Mouse (Mus musculus) limb, embryonic 14.5 days (tissue): ENCODE measurements around the gene Snrnp35. TPM values are rescaled to one million over a fixed set of nuclear protein-coding genes. Genes with fewer than 3 reads are reported as not detected.
A peak's percentile ranks its signal among the peaks of the same experiment; 100 is the strongest.

Source experiments
- ATAC-seq: fragments of 200-750 bp; cut with Nextera tagmentation; 2 replicates; pipeline ENCODE4 v1.8.0; 2017; ENCODE audit warnings: low read depth, moderate number of reproducible peaks, moderate TSS enrichment; ENCODE audit not compliant: low FRiP score
- DNase-seq: peaks from one replicate; pipeline ENCODE4 v3.0.0-alpha.2; 2015; ENCODE audit warnings: low spot score
- H3K27ac ChIP-seq: fragments of 300-500 bp; sonication (generic); replicated peaks from 2 replicates; pipeline ENCODE4 v1.5.1; 2014; ENCODE audit warnings: low read depth, mild to moderate bottlenecking, low read length, moderate library complexity, mixed read lengths
- H3K27me3 ChIP-seq: fragments of 300-500 bp; sonication (generic); 2 replicates; pipeline ENCODE4 v1.6.1; 2014; ENCODE audit warnings: low read length, mixed read lengths; ENCODE audit not compliant: control insufficient read depth, insufficient read depth
- H3K36me3 ChIP-seq: fragments of 300-500 bp; sonication (generic); 2 replicates; pipeline ENCODE4 v1.6.1; 2014; ENCODE audit warnings: mild to moderate bottlenecking, low read length, moderate library complexity, mixed read lengths; ENCODE audit not compliant: control insufficient read depth, insufficient read depth
- H3K4me1 ChIP-seq: fragments of 300-500 bp; sonication (generic); 2 replicates; pipeline ENCODE4 v1.6.1; 2014; ENCODE audit warnings: antibody characterized with exemption, low read length, mixed read lengths; ENCODE audit not compliant: control insufficient read depth, insufficient read depth
- H3K4me2 ChIP-seq: fragments of 300-500 bp; sonication (generic); replicated peaks from 2 replicates; pipeline ENCODE4 v1.6.1; 2014; ENCODE audit warnings: low read depth, mild to moderate bottlenecking, low read length, moderate library complexity; ENCODE audit not compliant: severe bottlenecking
- H3K4me3 ChIP-seq: fragments of 300-500 bp; sonication (generic); replicated peaks from 2 replicates; pipeline ENCODE4 v1.5.1; 2014; ENCODE audit warnings: low read length
- H3K9ac ChIP-seq: fragments of 300-500 bp; sonication (generic); 2 replicates; pipeline ENCODE4 v1.6.1; 2014; ENCODE audit warnings: mild to moderate bottlenecking, low read depth, low read length, moderate library complexity; ENCODE audit not compliant: severe bottlenecking
- H3K9me3 ChIP-seq: fragments of 300-500 bp; sonication (generic); 2 replicates; pipeline ENCODE4 v1.6.1; 2016; ENCODE audit warnings: low read length; ENCODE audit not compliant: control insufficient read depth
- POLR2A ChIP-seq: fragments of 200-500 bp; IDR thresholded peaks from 2 replicates; pipeline ENCODE4 v1.8.0; 2012; ENCODE audit warnings: inconsistent platforms, mild to moderate bottlenecking, moderate library complexity, borderline replicate concordance; ENCODE audit not compliant: insufficient read depth, insufficient read length; ENCODE audit errors: extremely low read depth
- WGBS: fragments of 180-500 bp; shearing (Covaris S2); extraction: QIAGEN DNeasy Blood & Tissue Kit; methylation state at CpG from one replicate; pipeline ENCODE4 v1.1.7; 2014; 5-methylcytosine and 5-hydroxymethylcytosine counted together
- polyA plus RNA-seq, 2 experiments: library from polyadenylated mRNA; depleted of rRNA in 1 of 2; stranded (reverse) in 1 of 2; unstranded in 1 of 2; fragments of >200 nt; fragmentation: Nextera tagmentation in 1 of 2; extraction: Ambion mirVana in 1 of 2; gene quantifications; 2 replicates each; pipeline versions ENCODE4 v1.2.1 to v1.2.3; 2012 to 2014

Gene Snrnp35
- polyA plus RNA-seq, 2 experiments = 10.7 to 17.1 TPM

DNA sequence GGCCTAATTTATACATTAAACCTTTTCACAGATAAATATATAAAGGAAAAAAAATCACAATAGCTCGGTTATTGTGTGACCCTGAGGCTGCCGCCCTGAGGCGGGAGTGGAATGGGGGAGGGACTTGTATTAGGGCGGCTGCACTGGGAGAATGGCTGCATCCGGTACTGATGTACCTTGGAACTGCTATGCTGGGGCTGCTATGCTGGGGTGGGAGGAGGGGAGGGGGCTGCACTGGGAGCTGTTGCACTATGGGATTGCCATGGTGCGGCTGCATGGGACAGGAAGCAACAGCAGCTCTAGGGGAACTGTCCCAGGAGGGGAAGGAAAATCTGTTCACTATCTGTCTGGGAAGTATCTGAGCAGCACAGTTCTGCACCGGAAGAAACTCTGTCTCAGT, 49.5 kb downstream of the Snrnp35 start:
- Histone ChIP-seq H3K27ac (no peak overlapping the region), H3K27me3 (no peaks in the 10 kb centered on the region), H3K4me3 (0 out of 2 replicates have a peak overlapping the region, but pooled peaks have one; percentile 59), H3K4me2 (no peak overlapping the region), H3K4me1 (peaks cover 30% of the 10 kb centered on the region), H3K9me3 (no peaks in the 10 kb centered on the region), H3K36me3 (no peaks in the 10 kb centered on the region), H3K9ac (no peak overlapping the region)
- 37% methylated on average over 7 of the region's 7 CpGs for WGBS
- ATAC-seq (no peak), DNase-seq (no peak)
- TF ChIP-seq POLR2A = no peak

DNA sequence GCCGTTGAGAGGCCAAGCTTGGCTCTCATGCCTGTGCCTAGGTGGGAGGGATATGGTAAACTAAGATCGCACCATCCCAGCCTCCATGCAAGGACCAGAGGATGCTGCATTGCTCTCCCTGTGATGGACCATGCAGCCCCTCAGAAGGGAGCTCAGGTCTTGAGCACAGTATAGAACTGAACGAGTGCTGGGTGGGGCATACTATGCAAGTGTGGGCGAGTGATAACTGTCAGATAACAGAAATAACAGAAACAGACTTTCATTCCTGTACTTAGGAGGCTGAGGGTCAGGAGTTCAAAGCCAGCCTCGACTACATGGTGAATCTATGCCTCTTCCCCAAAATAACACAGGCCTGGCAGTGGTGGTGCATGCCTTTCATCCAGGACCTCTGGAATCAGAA, 52.1 kb downstream of the Snrnp35 start:
- Histone ChIP-seq H3K4me1 (peaks cover 11% of the 10 kb centered on the region; the same call in 1 of the 2 replicates), H3K27ac (no peak overlapping the region), H3K9me3 (no peaks in the 10 kb centered on the region), H3K36me3 (no peaks in the 10 kb centered on the region), H3K27me3 (no peaks in the 10 kb centered on the region), H3K4me3 (no peak overlapping the region), H3K4me2 (no peak overlapping the region), H3K9ac (no peak overlapping the region)
- TF ChIP-seq POLR2A = no peak
- no peak for ATAC-seq
- DNase-seq = no peak
- 65% methylated on average over 5 of the region's 5 CpGs for WGBS

DNA sequence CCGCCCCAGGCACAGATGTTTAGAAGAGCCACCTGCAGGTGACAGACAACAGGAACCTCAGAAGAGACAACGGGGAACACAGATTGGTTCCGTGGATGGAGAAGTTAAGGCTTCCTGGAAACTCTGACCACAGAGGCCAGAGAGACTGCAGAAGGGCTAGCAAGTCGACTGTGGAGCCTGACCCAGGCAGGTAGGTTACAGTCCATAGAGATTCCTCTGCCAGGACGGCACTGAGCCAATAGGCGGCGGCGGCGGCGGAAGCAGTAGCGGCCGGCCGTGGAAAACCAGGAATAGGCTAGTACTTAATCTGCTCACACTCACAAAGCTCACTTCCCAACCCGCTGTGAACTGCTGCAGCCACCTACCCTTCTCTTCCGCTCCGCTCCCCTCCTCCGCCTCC, 53.8 kb downstream of the Snrnp35 start:
- Histone ChIP-seq H3K36me3 (no peaks in the 10 kb centered on the region), H3K4me1 (peaks cover 6% of the 10 kb centered on the region), H3K4me3 (peak overlapping the region; percentile 15; the same call in 1 of the 2 replicates), H3K9me3 (no peaks in the 10 kb centered on the region), H3K27ac (no peak overlapping the region), H3K4me2 (peak overlapping the region; percentile 34), H3K9ac (peak overlapping the region; percentile 45), H3K27me3 (no peaks in the 10 kb centered on the region)
- DNase-seq (no peak), ATAC-seq (no peak)
- WGBS = 9% methylated on average over 12 of the region's 17 CpGs
- no peak for TF ChIP-seq POLR2A

DNA sequence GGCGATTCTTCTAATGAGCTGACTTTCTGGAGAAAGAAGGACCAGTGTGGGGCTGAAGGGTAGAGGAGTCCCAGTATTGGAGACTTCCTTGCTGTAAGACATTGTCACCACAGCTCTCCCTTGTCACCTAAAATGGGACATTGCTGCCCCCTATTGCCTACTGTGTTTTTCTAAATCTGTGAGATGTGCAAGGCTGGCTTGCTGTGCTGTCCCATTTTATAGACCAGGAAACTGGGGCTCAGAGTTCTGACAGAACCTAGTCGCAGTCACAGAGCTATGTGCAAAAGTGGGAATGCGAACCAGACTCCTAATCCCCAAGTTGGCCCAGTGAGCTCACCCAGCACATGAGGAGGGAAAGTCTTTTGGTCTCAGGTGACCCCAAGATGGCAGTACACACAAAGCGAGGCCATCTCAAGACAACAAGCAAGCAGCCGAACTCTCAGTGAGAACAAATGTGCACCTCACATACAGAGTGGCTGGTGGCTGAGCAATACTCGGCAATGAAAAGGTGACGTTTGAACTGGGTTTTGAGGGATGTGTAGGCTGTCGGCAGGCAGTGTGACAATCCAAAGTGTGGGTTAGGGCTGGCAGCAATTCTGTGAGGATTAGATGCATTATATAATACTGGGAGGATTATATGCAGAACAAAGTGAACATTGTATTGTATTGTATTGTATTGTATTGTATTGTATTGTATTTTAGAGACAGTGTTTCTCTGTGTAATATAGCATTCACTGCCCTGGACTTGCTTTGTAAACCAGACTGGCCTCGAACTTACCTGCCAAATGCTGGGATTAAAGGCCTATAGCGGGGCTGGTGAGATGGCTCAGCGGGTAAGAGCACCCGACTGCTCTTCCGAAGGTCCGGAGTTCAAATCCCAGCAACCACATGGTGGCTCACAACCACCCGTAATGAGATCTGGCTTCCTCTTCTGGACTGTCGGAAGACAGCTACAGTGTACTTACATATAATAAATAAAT, 56.2 kb downstream of the Snrnp35 start:
- WGBS = 81% methylated on average over 15 of the region's 16 CpGs
- no peak for ATAC-seq
- Histone ChIP-seq H3K4me3 (no peak overlapping the region), H3K9ac (no peak overlapping the region), H3K4me2 (no peak overlapping the region), H3K9me3 (no peaks in the 10 kb centered on the region), H3K27ac (no peak overlapping the region), H3K36me3 (peaks cover 20% of the 10 kb centered on the region), H3K27me3 (no peaks in the 10 kb centered on the region), H3K4me1 (peaks cover 7% of the 10 kb centered on the region)
- no peak for TF ChIP-seq POLR2A
- DNase-seq = peak; percentile 38

DNA sequence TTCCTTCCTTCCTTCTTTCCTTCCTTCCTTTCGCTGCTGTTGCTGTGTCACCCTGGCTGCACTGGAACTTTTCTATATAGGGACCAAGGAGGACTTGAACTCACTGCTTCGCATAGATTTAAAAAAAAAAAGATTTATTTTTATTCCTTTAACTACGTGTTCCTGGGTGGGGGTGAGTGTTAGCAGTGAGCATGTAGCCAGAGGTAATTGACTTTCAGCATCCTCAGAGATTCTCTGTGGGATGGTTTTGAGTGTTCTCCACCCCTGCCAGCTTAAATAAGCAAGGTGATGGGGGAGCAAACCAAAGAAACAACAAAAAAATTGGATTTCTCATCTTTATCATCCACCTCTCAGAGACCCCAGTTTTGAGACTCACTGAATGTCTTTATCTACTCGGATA, 57.0 kb downstream of the Snrnp35 start:
- peak overlapping the region; percentile 92; the same call in 1 of the 2 replicates for H3K9ac ChIP-seq

More for the DNA sequence above, 57.0 kb downstream of the Snrnp35 start:
- Histone ChIP-seq H3K4me2 (peak overlapping the region; percentile 45), H3K36me3 (peaks cover 28% of the 10 kb centered on the region), H3K4me1 (peaks cover 7% of the 10 kb centered on the region), H3K9me3 (no peaks in the 10 kb centered on the region), H3K4me3 (peak overlapping the region; percentile 90), H3K27ac (peak overlapping the region; percentile 68; the same call in 1 of the 2 replicates), H3K27me3 (no peaks in the 10 kb centered on the region)
- WGBS = 73% methylated on average over 4 of the region's 4 CpGs
- DNase-seq = no peak
- ATAC-seq = no peak
- no peak for TF ChIP-seq POLR2A
